Mouse (Mus musculus) megakaryocyte, adult 5-6 weeks (primary cell): Measurements from ENCODE around the gene Tchp. TPM values are rescaled to one million over a fixed set of nuclear protein-coding genes. Genes with fewer than 3 reads are reported as not detected.

Experiments used
- ATAC-seq: 2 replicates; pipeline ENCODE4 v1.8.0; 2016; ENCODE audit warnings: mild to moderate bottlenecking, inconsistent platforms; ENCODE audit not compliant: poor library complexity, severe bottlenecking
- total RNA-seq, 2 experiments: library from RNA; stranded (forward) in 1 of 2; stranded (reverse) in 1 of 2; fragments of 153-499, 151-499 nt in 1 of 2; fragments of 221-1000, 200-1000 nt in 1 of 2; gene quantifications; 2 replicates each; pipeline versions ENCODE4 v1.2.3 to v1.2.4; 2015 to 2017

Gene Tchp
- total RNA-seq (2015) (2.6 and 3.0 TPM in 2 replicates), total RNA-seq (2017) (6.9 and 7.6 TPM in 2 replicates)

DNA sequence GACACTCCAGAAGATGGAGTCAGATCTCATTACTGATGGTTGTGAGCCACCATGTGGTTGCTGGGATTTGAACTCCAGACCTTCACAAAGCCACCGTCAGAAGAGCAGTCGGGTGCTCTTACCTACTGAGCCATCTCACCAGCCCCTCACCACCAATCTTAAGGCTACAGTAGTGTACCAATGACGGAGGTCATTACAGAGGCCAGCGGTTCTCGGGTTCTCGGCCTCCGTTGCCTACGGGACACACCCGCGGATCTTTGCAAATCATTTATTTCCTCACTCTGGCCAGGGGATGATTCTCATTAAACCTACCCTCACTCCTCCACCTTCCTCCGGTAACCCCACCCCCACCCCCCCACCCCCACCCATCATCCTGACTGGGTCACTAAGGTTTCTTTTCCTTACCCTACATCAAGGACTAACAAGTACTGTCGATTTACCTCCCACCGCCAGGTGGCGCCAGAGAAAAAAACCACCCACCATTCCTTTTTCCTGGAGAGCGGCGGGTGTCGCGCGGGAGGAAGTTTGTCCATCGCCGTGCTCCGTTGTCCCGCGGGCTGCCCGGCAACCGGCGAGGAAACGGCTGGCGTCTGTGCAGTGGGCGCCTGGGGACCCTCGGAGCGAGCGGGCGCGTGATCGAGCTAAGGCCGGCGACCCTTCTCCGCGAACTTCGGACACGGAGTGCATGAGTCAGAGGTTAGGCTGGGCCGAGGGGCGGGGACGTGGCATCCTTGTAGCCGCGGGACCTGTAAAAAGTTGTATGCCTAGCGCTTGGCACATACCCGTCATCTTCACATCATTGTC lies at the start of gene Tchp:
Gene Tchp (plus strand): TSS at position 496 of the 804 bp plus-strand sequence.
- ATAC-seq, result peak; percentile 90

DNA sequence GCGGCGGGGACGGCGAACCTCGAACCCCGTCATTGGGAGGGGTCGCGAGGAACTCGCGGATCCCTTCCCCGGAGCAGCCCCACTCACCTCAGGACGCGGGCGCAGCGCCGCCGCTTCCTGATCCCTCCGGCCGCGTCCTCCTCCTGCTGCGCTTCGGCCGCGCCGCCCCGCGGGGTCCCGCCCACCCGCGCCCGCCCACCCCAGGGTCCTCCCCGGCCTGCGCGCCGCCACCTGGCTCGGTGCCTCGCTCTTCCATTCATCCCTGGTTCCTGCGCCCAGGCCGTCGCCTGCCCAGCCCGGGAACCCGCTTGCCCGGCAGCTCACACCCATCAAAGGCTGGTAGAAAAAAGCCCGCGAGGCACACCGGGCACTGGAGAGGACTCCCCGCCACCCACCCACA lies 49.3 kb upstream of the Tchp start, which contains the start of gene Trpv4:
Gene Trpv4 (minus strand): TSS at position 167 of the 400 bp plus-strand sequence.
- no peak for ATAC-seq

GRCm38 (mm10) chr5:114661029-114661428 lies 46.5 kb upstream of the Tchp start:
- peak; percentile 90 for ATAC-seq

GRCm38 (mm10) chr5:114664139-114664538 lies 43.4 kb upstream of the Tchp start:
- ATAC-seq, result no peak

- no peak for ATAC-seq
Measured at GRCm38 (mm10) chr5:114664750-114665149, 42.8 kb upstream of the Tchp start.

DNA sequence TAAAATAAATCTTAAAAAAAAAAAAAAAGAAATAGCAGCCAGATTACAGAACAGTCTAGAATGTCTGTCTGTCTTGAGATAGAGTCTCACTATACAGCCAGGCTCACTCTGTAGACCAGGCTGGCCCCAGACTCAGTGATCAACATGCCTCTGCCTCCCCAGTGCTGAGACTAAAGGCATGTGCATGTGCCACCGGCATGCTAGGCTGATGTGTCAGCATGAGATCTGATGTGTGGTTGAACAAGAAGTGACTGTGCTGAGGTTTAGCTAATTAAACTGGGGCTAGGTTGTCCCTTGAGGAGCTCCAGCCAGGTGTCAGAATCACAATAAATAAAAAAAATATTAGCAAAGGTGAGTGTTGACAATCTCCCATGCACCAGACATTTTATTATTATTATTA lies 40.9 kb upstream of the Tchp start:
- ATAC-seq, result no peak

- peak; percentile 100 for ATAC-seq
Measured at GRCm38 (mm10) chr5:114667228-114667856, 40.2 kb upstream of the Tchp start.

- no peak for ATAC-seq
Measured at GRCm38 (mm10) chr5:114669014-114669413, 38.5 kb upstream of the Tchp start.

DNA sequence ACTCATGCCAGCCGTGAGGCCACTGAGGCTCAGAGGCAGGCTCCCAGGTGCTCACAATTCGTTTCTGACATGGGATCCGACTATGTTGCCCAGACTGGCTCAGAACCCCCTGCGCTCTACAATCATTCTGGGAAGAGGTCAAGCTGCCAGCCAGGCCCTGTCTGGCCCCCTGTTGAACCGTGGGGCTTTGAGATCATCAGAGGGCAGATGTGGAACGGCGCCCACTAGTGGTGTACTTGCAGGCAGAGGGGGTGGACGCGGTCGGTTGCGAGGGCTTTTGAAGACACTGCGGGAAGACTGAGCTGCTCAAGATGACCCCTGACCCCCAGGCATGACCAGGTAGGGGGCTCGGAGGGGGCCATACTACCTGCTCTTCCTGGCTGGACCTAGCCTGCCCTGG lies 34.4 kb upstream of the Tchp start:
- ATAC-seq, result no peak

- no peak for ATAC-seq
Measured at GRCm38 (mm10) chr5:114674594-114674993, 33.0 kb upstream of the Tchp start.

DNA sequence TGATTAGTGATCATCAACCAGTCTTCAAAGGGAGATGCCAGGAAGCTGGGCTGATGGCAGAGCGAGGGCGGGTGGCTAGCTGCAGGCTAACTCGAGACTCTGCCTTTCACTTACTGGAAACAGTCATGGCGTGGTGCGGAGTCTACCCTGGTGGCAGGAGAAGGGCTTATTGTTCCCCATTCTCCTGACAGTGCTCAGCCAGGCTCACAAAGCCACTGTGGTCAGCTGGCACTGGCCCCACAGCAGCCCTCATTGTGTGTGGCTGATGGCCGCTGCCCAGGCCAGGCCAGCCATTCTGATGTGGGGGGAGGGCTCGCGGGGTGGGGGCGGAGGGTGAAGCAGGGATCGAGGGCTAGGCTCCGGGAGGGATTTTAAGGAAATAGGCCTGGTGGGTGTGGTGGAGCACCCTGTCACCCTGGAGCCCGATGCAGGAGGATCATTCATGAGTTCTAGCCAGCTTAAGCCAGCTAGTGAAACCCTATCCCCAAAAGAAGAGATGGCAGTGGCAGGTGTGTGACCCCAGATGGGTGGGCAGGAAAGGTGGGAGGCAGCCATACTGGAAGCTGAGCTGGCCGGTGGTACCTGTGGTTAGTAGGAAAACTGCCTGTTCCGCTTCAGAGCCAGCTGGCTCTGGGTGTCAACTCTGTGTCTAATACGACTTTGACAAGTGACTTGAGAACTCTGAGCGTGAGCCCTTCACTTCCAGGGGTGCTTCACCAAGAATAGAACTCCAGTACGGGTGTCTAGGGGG lies 27.5 kb upstream of the Tchp start:
- ATAC-seq, result no peak

GRCm38 (mm10) chr5:114680676-114681285 lies 26.8 kb upstream of the Tchp start:
- ATAC-seq, result peak; percentile 56

DNA sequence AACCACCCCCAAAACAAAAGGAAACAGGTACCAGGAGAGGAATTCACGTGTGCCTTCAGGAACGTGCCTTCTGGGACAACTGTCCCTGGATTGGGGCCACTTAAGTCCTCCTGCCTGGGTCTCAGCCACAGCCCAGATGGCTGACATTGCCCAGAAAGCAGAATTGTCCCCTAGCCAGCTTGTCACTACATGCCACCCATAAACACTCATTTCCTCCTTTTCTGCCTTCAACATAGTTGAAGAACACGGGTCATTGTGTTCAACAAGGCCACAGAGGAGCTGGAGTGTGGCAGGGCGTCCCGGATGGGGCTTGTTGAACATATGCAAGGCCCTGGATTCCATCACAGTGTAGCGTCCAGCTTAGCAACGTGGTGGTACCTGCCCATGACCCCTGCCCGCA lies 25.8 kb upstream of the Tchp start:
- peak; percentile 63 for ATAC-seq

- no peak for ATAC-seq
Measured at GRCm38 (mm10) chr5:114685986-114686385, 21.6 kb upstream of the Tchp start.

DNA sequence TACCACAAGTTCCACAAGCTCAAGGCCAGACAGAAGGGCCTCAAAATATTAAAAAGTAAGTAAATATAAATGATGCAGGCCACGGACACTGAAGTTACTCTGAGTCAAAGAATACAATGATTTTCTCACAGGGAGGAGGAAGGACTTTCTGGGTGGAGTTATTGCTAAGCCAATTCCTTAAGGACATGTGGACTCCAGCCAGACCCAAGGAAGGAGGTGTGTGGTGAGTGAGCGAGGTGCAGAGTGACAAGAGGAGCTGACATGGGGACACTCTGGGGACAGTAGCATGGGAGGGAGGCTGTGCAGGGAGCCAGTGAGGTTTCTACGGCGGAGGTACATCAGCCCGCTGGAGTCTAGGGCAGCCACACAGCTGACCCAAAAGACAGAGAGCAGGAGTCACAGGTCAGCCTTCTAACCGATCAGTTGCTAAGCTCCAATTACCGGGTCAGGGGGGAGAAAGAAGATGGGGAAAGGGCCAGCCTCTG lies 20.8 kb upstream of the Tchp start:
- no peak for ATAC-seq

GRCm38 (mm10) chr5:114687901-114688300 lies 19.7 kb upstream of the Tchp start:
- ATAC-seq, result no peak

- ATAC-seq, result no peak
Measured at GRCm38 (mm10) chr5:114688703-114689102, 18.9 kb upstream of the Tchp start.

GRCm38 (mm10) chr5:114689700-114690366 lies 17.7 kb upstream of the Tchp start:
- peak; percentile 23 for ATAC-seq

- peak; percentile 97 for ATAC-seq
Measured at GRCm38 (mm10) chr5:114690633-114691567, 16.7 kb upstream of the Tchp start, which contains the start of gene Gltp. TSS of gene Gltp (minus strand) at chr5:114690984.
